Mouse (Mus musculus): ENCODE data around the gene Fau.

Fau gene

DNA sequence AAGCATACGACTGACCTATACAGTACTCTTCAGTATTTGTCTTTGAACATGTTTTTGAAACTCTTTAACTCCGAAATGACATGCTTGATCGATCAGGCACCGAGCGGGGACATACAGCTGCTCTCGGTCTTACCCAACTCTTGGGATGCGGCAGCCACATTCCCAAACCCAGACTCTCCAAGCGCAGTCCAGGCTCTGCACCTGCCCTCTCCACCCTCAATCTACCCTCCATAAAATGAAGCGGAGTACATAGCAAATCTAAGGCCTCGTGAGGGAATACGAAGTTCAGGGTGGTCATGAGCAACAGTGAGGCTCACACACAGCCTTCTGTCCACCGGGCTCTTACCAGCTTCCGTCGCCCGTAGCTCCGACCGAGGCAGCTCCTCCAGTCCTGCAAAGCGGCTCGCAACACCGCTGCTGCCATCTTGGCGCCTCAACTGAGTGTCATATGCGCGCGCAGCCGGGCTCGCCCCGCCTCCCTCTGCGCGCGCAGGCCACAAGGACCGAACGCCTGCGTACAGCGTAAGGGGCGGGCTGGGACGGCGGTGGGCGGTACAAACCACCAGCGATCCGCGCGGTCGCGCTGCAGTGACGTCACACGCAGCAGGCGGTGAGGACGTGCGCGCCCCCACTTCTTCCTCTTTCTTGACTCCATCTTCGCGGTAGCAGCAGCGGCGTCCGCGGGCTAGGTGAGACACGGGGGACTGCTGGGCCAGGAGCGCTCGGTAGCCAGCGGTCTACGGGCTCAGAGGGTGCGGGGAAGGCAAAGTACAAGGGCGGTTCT lies at the start of gene Fau, which contains the start of gene Mrpl49:
Gene Fau (plus strand): TSS at position 532 of the 784 bp plus-strand sequence.
Gene Mrpl49 (minus strand): TSS at position 473 of the 784 bp plus-strand sequence.
- peak; percentile 99 for DNase-seq

DNA sequence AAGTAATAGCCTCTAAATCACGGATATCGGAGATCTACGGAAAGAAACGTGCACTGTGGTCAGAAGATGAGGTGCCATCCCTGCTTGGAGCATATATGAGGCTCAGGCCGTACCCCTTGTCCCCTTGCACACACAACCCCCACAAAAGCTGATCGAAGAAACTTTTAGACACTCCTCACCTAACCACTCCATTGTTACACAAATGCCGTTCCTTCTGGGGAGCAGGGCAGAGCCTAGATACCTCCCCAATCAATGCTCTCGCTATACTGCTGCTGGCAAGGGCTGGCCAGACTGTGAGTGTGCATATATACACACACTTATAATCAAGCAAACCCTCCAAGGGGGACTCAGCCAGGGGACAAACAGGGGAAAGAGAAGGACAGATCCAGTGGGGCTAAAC lies 48.5 kb upstream of the Fau start:
- DNase-seq: no peak

DNA sequence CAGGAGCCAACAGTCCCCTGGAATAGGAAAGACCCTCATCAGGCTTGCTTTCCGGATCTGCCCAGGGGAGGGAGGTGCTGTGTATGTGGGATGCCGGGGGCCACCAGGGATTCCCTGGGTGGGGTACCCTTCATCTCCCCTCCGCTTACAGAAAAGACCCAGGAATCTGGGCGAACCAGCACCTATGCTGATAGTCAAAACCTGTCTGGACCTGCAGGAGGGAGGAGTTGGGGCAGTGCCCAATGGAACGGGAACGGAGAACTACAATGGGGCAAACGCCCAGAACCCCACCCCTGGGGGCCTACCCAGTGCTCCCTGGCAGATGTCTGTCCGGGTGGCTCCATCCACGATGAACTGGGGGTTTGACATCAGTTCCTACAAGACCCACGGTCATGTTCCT lies 44.0 kb upstream of the Fau start:
- DNase-seq: no peak

DNA sequence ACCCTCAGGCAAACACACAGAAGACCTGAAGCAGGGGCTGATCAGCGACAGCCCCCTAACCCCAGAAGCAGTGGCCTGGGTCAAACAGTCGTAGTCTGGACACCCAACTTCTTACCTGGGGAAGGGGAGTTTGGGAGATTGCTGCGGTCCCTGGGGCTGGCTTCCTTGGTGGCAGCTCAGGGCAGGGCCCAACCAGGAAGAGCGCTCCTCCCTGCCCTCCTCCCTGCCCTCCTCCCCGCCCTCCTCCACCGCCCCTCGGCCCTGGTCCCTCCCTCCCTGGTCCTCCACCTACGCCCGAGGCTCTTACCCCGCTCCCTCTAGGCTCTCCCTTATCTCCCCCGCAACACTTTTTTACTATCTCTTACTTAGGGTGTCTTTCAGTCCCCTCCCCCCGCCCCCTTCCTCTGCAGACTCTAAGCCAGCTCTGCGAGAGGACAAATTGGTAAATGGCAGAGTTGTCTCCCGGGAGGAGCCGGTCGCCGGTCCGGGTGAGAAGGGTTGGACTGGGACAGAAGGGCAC lies 42.6 kb upstream of the Fau start:
- DNase-seq: peak; percentile 57

DNA sequence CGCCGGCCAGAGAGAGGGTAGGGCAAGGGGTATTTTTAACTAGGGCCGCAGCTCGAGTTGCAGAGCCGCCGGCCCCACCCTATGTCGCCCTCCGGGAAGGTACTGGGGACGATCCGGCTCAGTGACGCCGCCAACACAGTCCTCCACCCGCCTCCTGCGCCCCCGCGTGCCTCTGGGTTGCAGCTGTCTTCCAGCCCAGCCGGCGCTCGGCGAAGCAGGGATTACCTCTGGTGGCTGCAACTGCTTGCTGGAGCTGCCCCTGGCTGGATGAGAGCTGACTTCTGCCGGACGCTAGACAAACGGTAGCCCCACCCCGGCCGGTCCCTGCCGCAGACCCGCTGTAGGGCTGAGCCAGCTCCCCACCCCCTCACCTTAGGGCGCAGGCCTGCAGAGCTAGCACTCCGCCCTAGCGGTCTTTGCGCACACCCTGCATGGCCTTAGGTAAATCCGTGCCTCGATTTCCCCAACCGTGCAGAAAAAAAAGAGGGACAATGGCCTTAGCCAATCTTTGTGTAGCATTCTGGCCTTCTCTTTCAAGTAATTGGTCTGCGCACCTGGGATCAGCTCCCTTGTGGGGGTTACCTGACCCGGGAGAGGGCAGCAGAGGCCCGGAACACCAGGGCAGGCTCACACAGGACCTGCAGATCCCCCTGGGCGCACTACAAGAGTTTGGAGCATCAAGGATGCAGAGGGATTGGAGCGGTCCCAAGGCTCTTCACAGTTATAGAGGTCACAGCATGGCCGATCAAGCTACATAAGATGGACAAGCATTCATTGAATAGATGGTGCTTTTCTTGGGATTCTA lies 41.9 kb upstream of the Fau start, which contains the start of gene Capn1:
Gene Capn1 (minus strand): TSS at position 387 of the 805 bp plus-strand sequence.
- DNase-seq: peak; percentile 73

DNA sequence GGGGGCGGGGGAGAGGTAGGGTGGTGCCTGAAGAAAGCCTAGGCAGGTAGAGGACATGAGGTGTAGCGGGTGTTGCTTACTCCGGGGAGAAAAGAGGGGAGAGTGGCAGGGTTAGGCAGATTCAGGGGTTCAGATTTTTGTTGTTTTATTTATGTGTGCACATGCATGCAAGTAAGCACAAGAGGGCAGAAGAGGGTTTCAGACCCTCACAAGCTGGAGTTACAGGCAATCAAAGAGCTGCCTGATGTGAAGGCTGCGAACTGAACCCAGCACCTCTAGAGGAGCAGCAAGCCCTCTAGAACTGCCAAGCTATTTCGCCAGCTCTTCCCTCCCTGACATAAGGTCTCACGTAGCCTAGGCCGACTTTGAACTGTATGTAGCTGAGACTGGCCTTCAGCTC lies 41.1 kb upstream of the Fau start:
- DNase-seq: no peak

DNA sequence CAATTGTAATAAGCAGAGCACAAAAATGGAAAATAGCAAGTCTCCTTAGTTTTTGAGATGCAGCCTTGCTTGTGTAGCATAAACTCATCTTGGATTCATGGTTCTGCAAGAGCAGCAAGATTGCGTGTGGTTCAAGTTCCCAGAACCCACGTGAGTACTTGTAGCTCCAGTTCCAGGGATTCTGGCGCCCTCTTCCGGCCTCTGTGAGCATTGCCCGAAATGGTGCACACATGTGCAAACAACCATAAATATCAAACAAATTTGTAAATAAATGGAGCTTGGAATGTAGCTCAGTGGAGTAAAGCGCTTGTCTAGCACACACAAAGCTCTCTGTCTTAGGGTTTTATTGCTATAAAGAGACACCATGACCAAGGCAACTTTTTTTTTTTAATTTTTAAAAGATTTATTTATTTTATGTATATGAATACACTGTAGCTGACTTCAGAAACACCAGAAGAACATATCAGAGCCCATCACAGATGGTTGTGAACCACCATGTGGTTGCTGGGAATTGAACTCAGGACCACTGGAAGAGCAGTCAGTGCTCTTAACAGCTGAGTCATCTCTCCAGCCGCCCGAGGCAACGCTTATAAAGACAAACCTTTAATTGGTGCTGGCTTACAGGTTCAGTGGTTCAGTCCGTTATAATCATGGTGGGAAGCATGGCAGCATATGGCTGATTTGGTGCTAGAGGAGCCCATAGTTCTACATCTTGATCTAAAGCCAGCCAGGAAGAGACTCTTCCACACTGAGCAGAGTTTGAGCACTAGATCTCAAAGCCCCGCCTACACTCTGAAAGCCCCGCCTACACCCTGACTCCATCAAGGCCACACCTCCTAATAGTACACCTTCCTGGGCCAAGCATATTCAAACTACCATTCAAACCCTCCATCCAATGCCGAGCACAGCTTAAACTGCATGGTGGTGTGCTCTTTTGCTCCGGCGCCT lies 39.2 kb upstream of the Fau start:
- peak; percentile 97 for DNase-seq

DNA sequence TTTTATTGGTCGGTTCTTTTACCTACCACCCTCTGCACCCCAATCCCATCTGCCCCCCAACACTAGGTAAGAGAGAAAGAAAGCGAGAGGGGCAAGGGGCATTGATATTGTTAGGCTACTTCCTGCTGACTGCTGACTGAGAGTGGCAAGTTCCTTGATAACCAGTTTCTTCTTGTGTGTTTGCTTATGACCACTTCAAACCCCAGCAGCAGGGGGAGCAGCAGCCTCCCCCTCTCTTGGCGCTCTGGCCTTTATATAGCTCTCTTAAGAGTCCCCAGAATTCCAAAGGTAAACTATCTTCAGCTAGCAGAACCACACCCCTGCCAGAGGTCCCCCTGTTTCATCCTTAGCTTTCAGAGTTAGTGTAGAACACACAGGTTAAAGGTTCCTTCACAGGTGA lies 37.4 kb upstream of the Fau start:
- no peak for DNase-seq

DNA sequence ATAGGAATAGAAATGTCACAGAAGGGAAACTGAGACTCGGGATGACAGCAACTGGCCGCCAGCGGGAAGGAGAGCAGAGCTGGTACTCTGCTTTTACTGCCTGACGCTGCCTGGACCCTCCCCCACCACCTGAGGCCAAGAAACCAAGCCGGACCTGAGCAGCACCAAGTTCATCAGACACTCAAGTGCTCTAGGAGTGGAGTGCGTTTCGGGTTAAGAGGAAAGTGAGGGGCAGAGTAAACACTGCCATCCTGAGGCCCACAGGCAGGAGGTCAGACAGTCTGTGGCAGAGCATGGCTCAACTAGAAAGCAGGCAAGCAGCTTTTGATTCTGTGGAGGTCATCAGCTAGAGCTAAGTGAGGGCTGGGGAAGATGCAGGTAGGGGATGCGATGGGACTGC lies 34.6 kb upstream of the Fau start:
- DNase-seq: peak; percentile 30

DNA sequence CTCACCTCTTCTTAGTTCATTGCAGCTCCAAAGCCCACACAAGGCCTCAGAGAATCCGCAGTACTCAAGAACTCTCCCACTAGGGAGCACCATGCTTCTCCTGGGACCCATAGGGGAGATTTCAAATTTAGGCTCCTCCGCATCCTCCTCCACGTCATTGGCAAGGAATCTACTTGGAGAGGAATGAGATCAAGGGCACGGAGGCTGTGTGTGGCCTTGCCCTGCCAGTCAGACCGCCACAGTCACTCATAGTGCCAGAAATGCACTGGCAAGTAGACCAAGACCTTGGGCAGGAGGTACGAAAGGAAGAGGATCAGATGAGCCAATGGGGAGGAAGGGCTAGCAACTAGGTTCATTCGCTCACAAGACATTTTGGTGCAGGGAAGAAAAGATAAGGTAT lies 33.7 kb upstream of the Fau start:
- DNase-seq: no peak

DNA sequence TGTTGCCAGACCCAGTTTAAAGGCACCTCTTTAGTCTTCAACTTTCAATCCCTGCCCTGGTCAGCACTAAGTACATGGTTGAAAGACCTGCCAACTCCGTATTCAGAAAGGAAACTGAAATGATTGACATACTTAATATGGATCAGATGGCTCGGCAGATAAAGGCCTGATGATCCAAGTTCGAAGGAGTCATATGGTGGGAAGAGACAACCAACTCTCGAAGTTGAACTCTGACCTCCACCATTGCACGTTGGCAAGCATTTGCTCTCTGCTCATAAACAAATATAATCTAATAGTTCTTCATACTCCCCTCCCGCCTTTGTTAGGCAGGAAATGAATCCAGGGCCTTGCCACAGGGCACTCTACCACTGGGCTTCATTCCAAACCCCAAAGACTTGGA lies 28.7 kb upstream of the Fau start:
- DNase-seq: peak; percentile 45

DNA sequence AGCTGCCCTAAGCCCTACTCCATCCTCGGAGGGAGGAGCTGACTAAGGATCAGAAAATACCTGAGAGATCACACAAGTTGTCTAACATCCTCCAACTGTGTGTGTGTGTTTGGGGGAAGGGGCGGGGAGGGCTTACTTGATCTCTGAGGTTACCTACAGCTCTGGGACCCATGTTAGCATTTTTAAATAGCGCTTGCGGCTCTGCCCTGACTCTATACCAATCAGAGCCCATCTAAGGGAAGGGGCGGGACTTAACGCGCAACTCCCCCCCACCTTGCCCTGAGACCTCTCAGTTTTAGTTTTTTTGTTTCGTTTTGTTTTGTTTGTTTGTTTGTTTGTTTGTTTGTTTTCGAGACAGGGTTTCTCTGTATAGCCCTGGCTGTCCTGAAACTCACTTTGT lies 28.2 kb upstream of the Fau start:
- DNase-seq: no peak

DNA sequence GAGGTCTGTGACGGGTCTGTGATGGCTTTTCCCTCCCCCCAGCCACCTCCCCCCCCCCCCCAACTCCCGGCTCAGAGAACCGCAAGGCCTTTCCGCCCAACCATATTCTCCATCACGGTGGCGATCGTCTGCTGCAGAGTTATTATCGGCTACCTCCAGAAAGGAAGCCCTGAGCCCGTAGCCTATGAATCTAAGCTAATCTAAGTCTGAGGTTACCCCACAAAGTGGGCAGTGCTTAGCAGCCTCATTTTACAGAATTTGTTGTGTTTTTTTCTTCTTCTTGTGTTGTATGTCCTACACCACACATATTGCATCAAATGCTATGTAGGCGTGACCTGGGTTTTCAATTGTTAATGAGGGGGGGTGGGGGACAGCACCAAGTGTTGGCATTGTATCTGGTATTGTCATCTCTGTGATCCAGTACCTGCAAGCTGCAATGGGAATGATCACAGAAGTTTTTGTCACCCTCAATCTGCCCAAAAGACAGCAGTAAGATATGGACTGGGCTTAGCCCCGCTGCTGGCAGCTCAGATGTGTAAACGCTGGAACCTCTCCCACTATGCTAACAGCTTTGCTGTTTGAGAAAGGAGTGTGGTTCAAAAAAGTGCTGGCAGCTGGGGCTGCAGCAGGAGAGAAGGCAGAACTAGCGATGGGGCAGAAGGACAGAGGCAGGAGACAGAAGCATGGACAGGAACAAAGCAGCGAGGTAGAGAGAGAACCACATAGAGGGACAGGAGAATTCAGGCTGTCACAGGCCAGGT lies 26.9 kb upstream of the Fau start:
- no peak for DNase-seq

DNA sequence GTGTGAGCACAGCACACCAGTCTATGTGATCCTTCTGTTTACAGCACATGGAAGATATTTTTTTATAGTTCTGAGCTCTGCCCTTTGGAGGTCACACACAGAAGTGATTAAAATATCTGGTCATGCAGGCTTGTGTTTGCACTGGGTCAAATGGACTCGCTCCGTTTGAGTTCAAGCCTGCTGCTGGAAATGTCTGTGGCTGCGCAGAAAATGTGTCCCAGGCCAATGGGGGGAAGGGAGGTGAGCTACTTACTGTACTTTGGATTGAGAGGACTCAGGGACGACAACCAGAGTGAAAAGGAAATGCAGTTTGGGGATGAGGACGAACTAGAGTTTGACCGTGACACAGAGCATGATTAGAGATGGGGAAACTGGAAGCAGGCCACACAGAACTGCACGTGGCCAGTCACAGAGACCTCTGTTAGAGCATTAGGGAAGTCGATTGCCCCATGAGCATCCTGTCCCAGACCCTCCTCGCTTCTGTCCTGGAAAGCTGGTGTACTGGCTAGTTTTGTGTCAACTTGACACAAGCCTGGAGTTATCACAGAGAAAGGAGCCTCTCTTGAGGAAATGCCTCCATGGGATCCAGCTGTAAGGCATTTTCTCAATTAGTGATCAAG lies 21.6 kb upstream of the Fau start:
- no peak for DNase-seq

DNA sequence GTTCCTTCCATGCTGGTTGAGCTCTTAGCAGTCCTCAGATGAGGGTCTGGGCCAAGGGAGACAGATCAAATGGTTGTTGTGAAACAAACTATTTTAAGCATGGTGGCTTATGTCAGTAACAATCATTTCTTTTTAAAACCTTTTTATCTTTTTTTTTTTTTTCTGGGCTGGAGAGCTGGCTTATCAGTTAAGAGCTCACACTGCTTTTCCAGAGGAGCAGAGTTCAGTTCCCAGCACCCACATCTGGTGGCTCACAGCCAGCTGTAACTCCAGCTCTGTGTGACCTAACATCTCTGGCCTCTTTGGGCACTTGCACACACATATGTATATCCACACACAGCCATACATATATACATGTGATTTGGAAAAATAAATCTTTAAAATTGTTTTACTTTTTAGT lies 19.9 kb upstream of the Fau start:
- DNase-seq: no peak

DNA sequence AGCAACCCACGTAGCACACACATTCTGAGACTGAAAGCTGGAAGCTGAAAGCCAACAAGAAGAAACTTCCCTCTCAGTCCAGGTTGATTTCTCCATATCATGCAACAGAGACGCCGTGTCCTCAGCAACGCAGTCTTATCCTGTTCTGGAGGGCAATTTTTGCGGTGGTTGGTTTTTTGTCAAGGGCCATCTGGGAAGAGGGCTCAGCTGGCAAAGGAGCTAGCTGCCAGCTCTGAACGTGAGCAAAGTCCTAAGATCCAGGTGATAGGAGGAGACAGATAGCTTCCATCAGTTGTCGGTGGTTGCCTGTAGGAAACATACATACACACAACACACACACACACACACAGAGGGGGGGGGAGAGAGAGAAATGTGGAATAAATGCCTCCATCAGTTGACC lies 19.3 kb upstream of the Fau start:
- DNase-seq: no peak

DNA sequence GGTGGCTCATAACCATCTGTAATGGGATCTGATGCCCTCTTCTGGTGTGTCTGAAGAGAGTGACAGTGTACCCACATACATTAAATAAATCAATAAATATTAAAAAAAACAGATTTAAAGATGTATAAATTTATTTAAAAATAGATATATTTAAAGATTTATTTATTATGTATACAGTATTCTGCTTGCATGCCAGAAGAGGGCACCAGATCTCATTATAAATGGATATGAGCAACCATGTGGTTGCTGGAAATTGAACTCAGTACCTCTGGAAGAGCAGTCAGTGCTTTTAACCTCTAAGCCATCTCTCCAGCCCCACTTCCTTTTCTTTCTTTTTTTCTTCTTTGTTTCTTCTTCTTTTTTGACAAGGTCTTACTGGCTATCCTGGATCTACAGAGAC lies 17.6 kb upstream of the Fau start:
- no peak for DNase-seq

DNA sequence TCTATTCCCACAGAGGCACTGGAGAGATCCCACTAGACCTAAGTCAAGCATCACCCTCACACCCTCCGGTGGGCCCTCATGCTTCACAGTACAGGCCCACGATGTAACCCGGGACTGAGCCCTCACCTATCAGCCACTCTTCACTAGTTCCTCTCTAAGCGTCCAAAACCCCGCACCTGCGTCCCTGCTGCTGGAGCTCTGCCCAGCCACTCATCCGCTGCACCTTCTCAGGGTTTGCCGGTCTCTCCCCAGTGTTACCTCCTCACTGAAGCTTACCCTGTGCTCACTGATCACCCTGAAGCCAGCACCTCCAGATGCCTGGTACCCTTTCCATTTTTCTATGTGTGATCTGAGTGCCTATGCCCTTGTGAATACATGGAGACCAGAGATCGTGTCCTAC lies 15.4 kb upstream of the Fau start:
- no peak for DNase-seq

DNA sequence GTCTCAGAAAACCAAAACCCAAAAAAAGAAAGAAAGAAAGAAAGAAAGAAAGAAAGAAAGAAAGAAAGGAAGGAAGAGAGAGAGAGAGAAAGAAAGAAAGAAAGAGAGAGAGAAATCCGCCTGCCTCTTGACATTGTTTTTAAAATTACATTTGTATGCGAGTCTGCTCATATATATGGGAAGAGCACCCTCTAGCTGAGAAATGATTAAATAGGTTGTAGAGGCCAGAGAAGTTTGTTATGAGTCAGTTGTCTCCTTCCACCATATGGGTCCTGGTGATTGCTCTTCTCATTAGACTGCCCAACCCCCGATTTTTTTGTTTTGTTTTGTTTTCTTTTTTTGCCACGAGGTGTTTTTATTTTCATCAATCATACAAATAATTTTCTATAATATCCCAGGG lies 13.5 kb upstream of the Fau start:
- peak; percentile 43 for DNase-seq

DNA sequence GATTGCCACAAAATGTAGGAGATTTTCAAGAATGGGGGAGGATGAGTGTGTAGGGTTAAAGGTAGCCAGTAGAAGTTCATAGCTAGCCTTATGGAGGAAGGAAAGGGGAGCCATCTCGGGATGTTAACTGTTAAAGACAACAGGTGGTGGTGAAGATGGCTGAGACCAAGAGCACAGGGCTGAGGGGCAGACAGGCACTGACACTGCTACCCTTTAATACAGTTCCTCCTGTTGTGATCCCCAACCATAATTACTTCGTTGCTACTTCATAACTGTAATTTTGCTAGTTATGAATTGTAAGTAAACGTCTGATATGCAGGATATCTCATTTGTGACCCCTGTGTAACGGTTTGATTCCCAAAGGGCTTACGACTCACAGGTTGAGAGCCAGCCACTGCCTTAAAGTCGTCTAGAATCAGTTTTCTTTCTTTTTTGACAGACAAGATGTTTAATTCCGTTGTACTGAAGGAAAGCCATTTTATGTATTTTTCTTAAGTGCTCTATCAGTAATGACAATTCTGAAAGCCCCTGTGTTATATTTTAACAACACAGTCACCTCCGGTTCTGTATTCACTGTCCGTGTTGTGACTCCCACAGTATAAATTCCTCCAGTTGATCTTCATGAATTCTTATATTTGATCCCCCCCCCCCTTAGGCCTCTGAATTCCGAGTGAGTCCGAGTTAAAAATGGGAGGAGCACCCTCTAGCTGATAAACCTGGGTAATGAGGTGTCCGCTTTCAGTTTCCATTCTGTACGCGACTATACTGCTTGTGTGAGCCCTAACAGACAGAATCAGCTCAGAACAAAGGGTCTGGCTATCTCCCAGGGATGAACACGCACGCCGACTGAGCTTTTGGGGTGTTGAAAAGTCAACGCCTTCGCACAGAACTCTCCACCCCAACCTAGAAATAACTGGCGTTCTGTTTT lies 12.0 kb upstream of the Fau start:
- DNase-seq: peak; percentile 72
